7 mouse cellular contexts compared by ENCODE assay signal in the genomic region with DNA sequence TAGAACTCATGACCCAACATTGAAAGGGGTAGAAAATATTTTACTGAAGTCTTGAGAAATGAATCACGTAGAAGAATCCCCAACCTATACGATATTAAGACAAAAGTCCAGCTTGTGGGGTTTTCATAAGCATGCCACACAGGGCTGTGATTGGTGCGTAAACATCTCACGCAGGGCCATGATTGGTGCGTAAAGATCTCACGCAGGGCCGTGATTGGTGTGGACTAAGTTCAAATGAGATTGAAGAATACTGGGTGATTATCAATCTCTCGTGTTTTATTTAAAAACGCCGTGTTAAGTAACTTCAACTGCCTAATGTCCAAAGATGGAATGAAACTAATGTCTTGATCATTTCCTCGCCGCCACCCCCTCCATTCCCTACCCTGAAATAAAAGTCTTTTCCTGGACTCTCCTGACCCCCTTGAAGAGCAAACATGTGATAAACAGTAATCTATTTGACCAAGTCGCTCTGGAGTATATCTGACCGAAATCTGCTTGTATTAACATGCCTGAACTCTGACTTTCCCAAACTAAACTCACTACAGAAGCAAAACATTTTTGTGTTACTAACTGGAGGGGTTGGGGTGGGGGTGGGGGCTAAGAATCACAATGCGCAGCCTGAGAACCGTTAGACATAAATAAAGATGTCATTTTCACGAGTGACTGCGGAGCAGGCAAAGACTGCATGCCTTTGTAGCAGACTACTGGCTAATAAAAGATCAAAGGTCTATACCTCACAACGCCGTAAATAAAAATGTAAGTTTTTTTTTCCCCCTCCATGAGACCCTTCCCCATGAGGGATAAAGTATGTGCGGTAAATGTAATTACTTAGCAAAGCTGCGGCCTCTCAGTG. TPM values are rescaled to one million over a fixed set of nuclear protein-coding genes. Genes with fewer than 3 reads are reported as not detected.
DNase-seq lines count a peak whose midpoint lies in the region; ATAC-seq lines count a peak whose summit lies in the region.

No protein-coding gene starts in this region.

- H3K9me3 ChIP-seq in megakaryocyte, embryonic 14.5 days, result no peaks in the 10 kb centered on the region
- no peaks in the 10 kb centered on the region for H3K9me3 ChIP-seq in heart, embryonic 15.5 days (replicated peaks)
- H3K9me3 ChIP-seq in liver, embryonic 13.5 days (replicated peaks), result no peaks in the 10 kb centered on the region

- peak overlapping the region; percentile 81 for H3K4me3 ChIP-seq in megakaryocyte, embryonic 14.5 days (replicated peaks)
- H3K4me3 ChIP-seq in heart, embryonic 15.5 days, result peak overlapping the region; percentile 28
- H3K4me3 ChIP-seq in liver, embryonic 13.5 days (replicated peaks), result peak overlapping the region; percentile 11; the same call in 1 of the 2 replicates

- no peaks in the 10 kb centered on the region for H3K36me3 ChIP-seq in megakaryocyte, embryonic 14.5 days (replicated peaks; ENCODE audit: low read length)
- H3K36me3 ChIP-seq in heart, embryonic 15.5 days, result 0 out of 2 replicates have a peak, but pooled peaks cover 5% of the 10 kb centered on the region
- H3K36me3 ChIP-seq in liver, embryonic 13.5 days, result no peaks in the 10 kb centered on the region

- DNase-seq in liver, embryonic 13.5 days, result no peak
- no peak for DNase-seq in right cerebral cortex, postnatal 10 days (ENCODE audit: low spot score in 2 of 2)
- DNase-seq in adipocyte (ENCODE audit: low spot score), result no peak

- ATAC-seq in megakaryocyte, adult 5-6 weeks (ENCODE audit: poor library complexity, severe bottlenecking), result no peak
- no peak for ATAC-seq in heart, embryonic 15.5 days (replicated peaks; ENCODE audit: insufficient number of reproducible peaks, insufficient read depth, low FRiP score, low read depth)
- no peak for ATAC-seq in liver, embryonic 13.5 days (ENCODE audit: low read depth)
- no peak for ATAC-seq in megakaryocyte progenitor cell, adult 5-6 weeks (replicated peaks; ENCODE audit: poor library complexity)

- peaks cover 11% of the 10 kb centered on the region for H3K27me3 ChIP-seq in megakaryocyte, embryonic 14.5 days (replicated peaks)
- no peaks in the 10 kb centered on the region for H3K27me3 ChIP-seq in heart, embryonic 15.5 days
- no peaks in the 10 kb centered on the region for H3K27me3 ChIP-seq in liver, embryonic 13.5 days

- H3K4me2 ChIP-seq in heart, embryonic 15.5 days, result peak overlapping the region; percentile 50
- peak overlapping the region; percentile 47 for H3K4me2 ChIP-seq in liver, embryonic 13.5 days

- H3K4me1 ChIP-seq in megakaryocyte, embryonic 14.5 days, result peaks cover 26% of the 10 kb centered on the region
- peaks cover 43% of the 10 kb centered on the region for H3K4me1 ChIP-seq in heart, embryonic 15.5 days (replicated peaks)
- H3K4me1 ChIP-seq in liver, embryonic 13.5 days (replicated peaks), result peaks cover 21% of the 10 kb centered on the region

- 48% methylated on average over 22 of the region's 22 CpGs for WGBS in heart, embryonic 15.5 days
- WGBS in liver, embryonic 13.5 days (ENCODE audit: insufficient replicate concordance), result 57% methylated on average over 22 of the region's 22 CpGs

- no peak overlapping the region for H3K9ac ChIP-seq in heart, embryonic 15.5 days
- H3K9ac ChIP-seq in liver, embryonic 13.5 days, result no peak overlapping the region

- peak overlapping the region; percentile 95 for H3K27ac ChIP-seq in heart, embryonic 15.5 days
- H3K27ac ChIP-seq in liver, embryonic 13.5 days, result no peak overlapping the region

RNA-seq across cellular contexts. Expression of gene Msrb3, which starts 27.0 kb away (rescaled TPM):
- polyA plus RNA-seq in megakaryocyte, embryonic 14.5 days (2012; ENCODE audit: insufficient read depth, low replicate concordance), result 0.03 TPM in 1 of 2 replicates, not detected in the other
- total RNA-seq in megakaryocyte, adult 5-6 weeks (2015), result 0.40 TPM in 1 of 2 replicates, not detected in the other
- 0.07 TPM in 1 of 2 replicates, not detected in the other for total RNA-seq in megakaryocyte, adult 5-6 weeks (2017)
- 35.4 and 35.5 TPM in 2 replicates for polyA plus RNA-seq in heart, embryonic 15.5 days (2015; fragmentation: Nextera tagmentation; extraction: Ambion mirVana)
- polyA plus RNA-seq in liver, embryonic 13.5 days (2015; fragmentation: Nextera tagmentation; extraction: Ambion mirVana), result 0.82 and 1.7 TPM in 2 replicates
- total RNA-seq in megakaryocyte progenitor cell, adult 5-6 weeks (2015), result 0.51 and 1.0 TPM in 2 replicates
- 1.0 and 1.3 TPM in 2 replicates for total RNA-seq in megakaryocyte progenitor cell, adult 5-6 weeks (2017)

Comparison
In these comparisons a context has a peak if more than half of its experiments do, and no peak if none do; other contexts are left out.
1. H3K4me3 ChIP-seq: peak in every context shown above with its lines; median percentile 81 in megakaryocyte, embryonic 14.5 days; 28 in heart, embryonic 15.5 days; 11 in liver, embryonic 13.5 days.
2. RNA of gene Msrb3, which starts 27.0 kb away (polyA plus RNA-seq): 35.4 to 35.5 TPM in heart, embryonic 15.5 days; 0.82 to 1.7 TPM in liver, embryonic 13.5 days and 0.03 TPM in megakaryocyte, embryonic 14.5 days; every median in the first group is over 10 times any median in the second.